ENCODE assay signal across 9 mouse cellular contexts in the genomic region with DNA sequence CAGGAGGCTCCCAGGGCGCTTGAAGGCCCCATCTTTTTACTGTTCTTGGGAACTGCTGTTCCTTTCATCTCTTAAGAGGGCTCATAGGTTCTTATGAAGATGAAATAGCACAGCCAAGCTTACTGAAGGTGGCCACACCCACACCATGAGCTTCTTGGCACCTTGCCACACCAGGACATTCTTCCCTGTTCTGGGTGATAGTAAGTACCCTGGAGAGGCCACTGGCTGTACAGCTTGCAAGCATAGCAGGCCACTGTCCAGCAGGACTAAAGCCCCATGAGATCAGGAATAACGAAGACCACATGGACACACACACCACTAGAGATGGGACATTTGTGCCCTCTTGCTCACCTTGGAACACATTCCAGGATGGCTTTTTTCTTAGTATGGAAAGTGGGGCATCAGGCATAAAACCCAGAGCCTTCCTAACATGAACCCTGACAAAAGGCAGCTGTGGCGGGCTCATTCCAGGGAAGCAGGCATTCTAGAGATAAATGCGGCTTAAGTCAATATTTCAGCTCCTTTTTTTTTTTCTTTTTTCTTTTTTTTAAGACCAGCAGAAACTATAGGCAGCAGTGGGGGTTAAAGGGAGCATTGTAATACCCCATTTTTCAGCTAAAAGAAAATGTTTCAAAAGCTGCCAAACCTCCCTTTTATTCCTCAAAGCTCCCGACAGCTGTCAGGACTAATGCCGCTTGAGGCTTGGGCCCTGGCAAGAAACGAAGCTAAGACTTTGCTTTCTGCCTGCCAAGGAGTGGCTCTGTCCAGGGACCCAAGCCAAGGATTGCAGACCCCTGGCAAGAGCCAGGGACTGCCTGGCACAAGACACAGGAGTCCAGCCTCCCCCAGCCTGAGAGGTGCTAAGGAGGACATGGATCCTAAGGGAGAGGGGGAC.
DNase-seq lines count a peak whose midpoint lies in the region; ATAC-seq lines count a peak whose summit lies in the region.
"Had no signal": no experiment of that assay in that cellular context is flagged by ENCODE, and none has a peak within 500 bp of the region (broad histone marks: within the 10 kb centered on the region; RNA-seq: fewer than 3 reads in every experiment).

No protein-coding gene starts in this region.

- DNase-seq in adrenal gland, adult 2 months: peak; percentile 37
- DNase-seq in adrenal gland, adult 18-20 months (ENCODE audit: low spot score in 2 of 2): no peak
- no peak for DNase-seq in midbrain, embryonic 10.5 days (ENCODE audit: low spot score)
- peak; percentile 71 to 77 for DNase-seq in heart, postnatal 10 days
- DNase-seq in left cerebral cortex, adult 11 months (ENCODE audit: low spot score): peak; percentile 15
- DNase-seq in spleen, postnatal 10 days (ENCODE audit: low spot score in 2 of 2): no peak

- H3K4me3 ChIP-seq in midbrain, embryonic 13.5 days (replicated peaks): no peak overlapping the region
- no peak overlapping the region for H3K4me3 ChIP-seq in midbrain, embryonic 10.5 days
- no peak overlapping the region for H3K4me3 ChIP-seq in stomach, embryonic 14.5 days (ENCODE audit: low read depth, low read length)
- H3K4me3 ChIP-seq: neural tube, embryonic 12.5 days had no signal

- H3K9ac ChIP-seq in midbrain, embryonic 13.5 days (replicated peaks): no peak overlapping the region
- H3K9ac ChIP-seq in stomach, embryonic 14.5 days (replicated peaks; ENCODE audit: low read depth, low read length): no peak overlapping the region
- H3K9ac ChIP-seq: neural tube, embryonic 12.5 days had no signal

- H3K27ac ChIP-seq in midbrain, embryonic 13.5 days: no peak overlapping the region
- no peak overlapping the region for H3K27ac ChIP-seq in midbrain, embryonic 10.5 days (replicated peaks)
- H3K27ac ChIP-seq in stomach, embryonic 14.5 days (ENCODE audit: low read length): peak overlapping the region; percentile 86
- H3K27ac ChIP-seq: neural tube, embryonic 12.5 days had no signal

- no peaks in the 10 kb centered on the region for H3K9me3 ChIP-seq in midbrain, embryonic 13.5 days
- no peaks in the 10 kb centered on the region for H3K9me3 ChIP-seq in midbrain, embryonic 10.5 days (replicated peaks)
- H3K9me3 ChIP-seq in stomach, embryonic 14.5 days (ENCODE audit: control insufficient read depth, low read depth, low read length): no peaks in the 10 kb centered on the region
- H3K9me3 ChIP-seq: neural tube, embryonic 12.5 days had no signal

- H3K4me1 ChIP-seq in midbrain, embryonic 13.5 days (replicated peaks): peaks cover 7% of the 10 kb centered on the region
- H3K4me1 ChIP-seq in midbrain, embryonic 10.5 days: peaks cover 13% of the 10 kb centered on the region; the same call in 1 of the 2 replicates
- H3K4me1 ChIP-seq in stomach, embryonic 14.5 days (ENCODE audit: control insufficient read depth, insufficient read depth, low read length): peaks cover 15% of the 10 kb centered on the region
- H3K4me1 ChIP-seq: neural tube, embryonic 12.5 days had no signal

- intact Hi-C loops in heart, postnatal 10 days (cut with DNase I): loop anchor here (5.0 kb wide), 1 partner anchor 46 kb away; no protein-coding TSS in a partner anchor

- WGBS in midbrain, embryonic 13.5 days: 44% methylated on average over 7 of the region's 7 CpGs
- 74% methylated on average over 7 of the region's 7 CpGs for WGBS in midbrain, embryonic 10.5 days
- 37% methylated on average over 7 of the region's 7 CpGs for WGBS in stomach, embryonic 14.5 days

- no peaks in the 10 kb centered on the region for H3K36me3 ChIP-seq in midbrain, embryonic 13.5 days
- H3K36me3 ChIP-seq in midbrain, embryonic 10.5 days: peaks cover 9% of the 10 kb centered on the region; the same call in 1 of the 2 replicates
- H3K36me3 ChIP-seq in stomach, embryonic 14.5 days (ENCODE audit: control insufficient read depth, insufficient read depth, low read length): peaks cover 26% of the 10 kb centered on the region
- H3K36me3 ChIP-seq: neural tube, embryonic 12.5 days had no signal

- peak; percentile 51 for ATAC-seq in midbrain, embryonic 13.5 days
- peak; percentile 50 for ATAC-seq in stomach, embryonic 14.5 days (ENCODE audit: insufficient number of reproducible peaks, insufficient read depth, low FRiP score, low read depth)

- H3K4me2 ChIP-seq in midbrain, embryonic 13.5 days (replicated peaks): no peak overlapping the region
- no peak overlapping the region for H3K4me2 ChIP-seq in stomach, embryonic 14.5 days (replicated peaks; ENCODE audit: low read depth, low read length)
- H3K4me2 ChIP-seq: neural tube, embryonic 12.5 days had no signal

- no peaks in the 10 kb centered on the region for H3K27me3 ChIP-seq in midbrain, embryonic 13.5 days
- no peaks in the 10 kb centered on the region for H3K27me3 ChIP-seq in midbrain, embryonic 10.5 days (ENCODE audit: low read depth, poor library complexity, severe bottlenecking)
- no peaks in the 10 kb centered on the region for H3K27me3 ChIP-seq in stomach, embryonic 14.5 days (ENCODE audit: control insufficient read depth, insufficient read depth, low read length)
- H3K27me3 ChIP-seq: neural tube, embryonic 12.5 days had no signal

Comparison
In these comparisons a context has a peak if more than half of its experiments do, and no peak if none do; other contexts are left out.
1. DNase-seq: peak in adrenal gland, adult 2 months (single experiment), heart, postnatal 10 days (2 of 2) and left cerebral cortex, adult 11 months (single experiment); none in adrenal gland, adult 18-20 months (0 of 2), midbrain, embryonic 10.5 days (single experiment) and spleen, postnatal 10 days (0 of 2).